Mouse (Mus musculus) C2C12 (cell line): ENCODE data around the gene Nat8f5.
"Not testable (repeated sequence)": the region's sequence is repeated elsewhere in the genome, so short reads cannot be mapped to it uniquely, and the experiment has no call there.

Experiments used
- CEBPB ChIP-seq: IDR thresholded peaks from one replicate; pipeline ENCODE4 v1.6.1; 2011; ENCODE audit warnings: low read depth, mild to moderate bottlenecking, control low read depth, moderate library complexity
- CTCF ChIP-seq: IDR thresholded peaks from one replicate; pipeline ENCODE4 v1.5.1; 2011; ENCODE audit not compliant: control insufficient read depth, insufficient read depth, insufficient read length
- MAX ChIP-seq: IDR thresholded peaks from one replicate; pipeline ENCODE4 v1.6.1; 2011; ENCODE audit warnings: mild to moderate bottlenecking, control low read depth
- USF1 ChIP-seq: IDR thresholded peaks from one replicate; pipeline ENCODE4 v1.6.1; 2011; ENCODE audit warnings: low read depth, mild to moderate bottlenecking, control low read depth, moderate library complexity

DNA sequence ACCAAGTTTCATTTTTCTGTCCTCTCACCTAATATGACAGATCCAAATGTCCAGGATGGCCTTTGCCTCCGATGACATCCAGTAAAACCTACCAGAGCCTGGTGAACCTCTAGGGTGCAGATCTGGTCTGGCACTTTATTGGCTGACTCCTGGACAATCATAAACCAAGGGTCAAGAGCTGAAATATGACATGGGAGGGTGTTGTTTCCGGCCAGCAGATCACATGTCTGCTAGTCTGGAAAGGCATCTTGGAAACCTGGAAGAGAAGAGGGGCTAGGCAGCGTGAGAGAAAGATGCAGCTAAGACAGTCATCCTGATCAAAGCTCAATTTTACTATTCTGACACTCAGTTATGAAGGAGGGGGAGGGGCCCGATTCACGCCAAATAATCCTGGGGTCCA lies 48.2 kb upstream of the Nat8f5 start, which contains the start of gene Nat8f2:
- TF ChIP-seq CTCF, MAX, USF1, CEBPB: not testable (repeated sequence)
